Mouse (Mus musculus): ENCODE measurements around the gene Dis3l. TPM values are rescaled to one million over a fixed set of nuclear protein-coding genes. Genes with fewer than 3 reads are reported as not detected.
A peak's percentile ranks its signal among the peaks of the same experiment; 100 is the strongest.

Gene Dis3l
- polyA plus RNA-seq, 1 experiment from 2014 or later, result 17.6 TPM

DNA sequence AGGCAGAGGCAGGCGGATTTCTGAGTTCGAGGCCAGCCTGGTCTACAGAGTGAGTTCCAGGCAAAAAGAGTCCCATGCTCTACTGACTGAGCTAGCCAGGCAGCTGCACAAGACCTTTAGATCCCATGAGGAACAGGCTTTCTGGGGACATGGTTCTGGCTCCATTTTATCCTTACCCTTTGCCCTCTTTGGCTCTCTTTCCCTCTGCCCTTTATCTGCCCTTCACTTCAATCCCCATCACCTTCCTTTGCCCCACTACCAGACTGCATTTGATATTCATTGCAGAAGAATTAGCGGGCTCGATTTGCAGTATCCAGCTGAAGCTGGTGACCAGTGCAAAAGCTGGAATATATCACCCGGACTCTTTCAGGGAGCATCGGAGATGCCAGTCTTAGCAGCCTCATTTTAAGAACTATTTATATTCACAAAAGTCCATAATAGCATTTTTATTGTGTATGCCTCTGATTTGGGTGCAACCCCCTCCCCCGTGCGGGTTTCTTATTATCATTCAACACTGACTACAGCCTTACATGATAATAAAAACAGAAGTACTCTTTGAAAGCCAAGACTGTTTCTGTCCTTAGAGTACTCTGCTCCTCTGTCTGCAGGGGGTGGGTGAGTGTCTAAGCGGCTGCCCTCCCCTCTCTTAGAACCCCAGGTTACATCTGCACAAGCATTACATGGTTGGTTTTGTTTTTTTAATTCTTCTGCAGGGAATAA, 20.3 kb upstream of the Dis3l start:
- Histone ChIP-seq H3K9ac (ENCODE audit: low read length) (no peak overlapping the region), H3K36me3 (ENCODE audit: control insufficient read depth, insufficient read depth, low read length) (no peaks in the 10 kb centered on the region), H3K4me1 (ENCODE audit: control insufficient read depth, insufficient read depth, low read length) (no peaks in the 10 kb centered on the region), H3K4me3 (replicated peaks; ENCODE audit: low read length) (no peak overlapping the region), H3K27ac (ENCODE audit: low read length) (no peak overlapping the region), H3K27me3 (ENCODE audit: control insufficient read depth, insufficient read depth, low read length) (no peaks in the 10 kb centered on the region), H3K9me3 (replicated peaks; ENCODE audit: control insufficient read depth, low read length) (no peaks in the 10 kb centered on the region), H3K4me2 (ENCODE audit: low read depth, low read length) (no peak overlapping the region)
- WGBS, result 84% methylated on average over 9 of the region's 9 CpGs
- ATAC-seq (ENCODE audit: insufficient read depth, low FRiP score), result no peak

DNA sequence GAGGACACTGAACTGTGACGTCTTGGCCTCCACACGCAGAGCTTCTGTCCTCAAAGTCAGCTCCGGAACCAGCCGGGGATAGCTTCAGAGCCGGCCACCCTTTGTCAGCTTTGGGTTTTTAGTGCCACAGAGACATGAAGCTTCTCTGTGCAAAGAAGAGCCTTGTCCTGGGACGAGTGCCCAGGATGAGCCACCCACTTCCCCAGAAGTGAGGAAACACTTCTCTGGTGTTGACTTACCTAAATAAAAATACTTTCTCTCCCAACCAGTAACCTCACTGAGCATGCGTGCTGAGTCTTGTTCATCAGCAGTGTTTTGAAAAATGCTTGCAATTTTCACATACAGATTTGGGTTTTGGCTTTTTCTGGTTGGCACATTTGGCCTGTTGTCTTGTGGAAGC, 14.5 kb upstream of the Dis3l start:
- Histone ChIP-seq H3K36me3 (ENCODE audit: control insufficient read depth, insufficient read depth, low read length) (no peaks in the 10 kb centered on the region), H3K4me1 (ENCODE audit: control insufficient read depth, insufficient read depth, low read length) (no peaks in the 10 kb centered on the region)

DNA sequence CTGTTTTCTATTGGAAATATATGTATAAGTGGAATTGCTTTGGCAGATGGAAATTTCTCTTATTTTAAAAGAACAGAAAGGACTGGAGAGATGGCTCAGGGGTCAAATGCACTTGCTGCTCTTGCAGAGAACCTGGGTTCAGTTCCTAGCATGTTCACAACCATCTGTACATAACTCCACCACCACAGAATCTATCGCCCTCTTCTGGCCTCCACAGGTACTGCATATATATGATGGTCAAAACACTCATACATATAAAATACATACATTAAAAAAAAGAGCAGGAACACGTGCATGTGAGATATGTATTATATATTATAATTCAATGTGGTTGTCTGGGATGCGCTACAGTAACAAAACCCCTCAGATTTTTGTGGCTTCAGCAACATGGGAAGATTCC, 10.1 kb upstream of the Dis3l start:
- H3K27me3 ChIP-seq (ENCODE audit: control insufficient read depth, insufficient read depth, low read length), result no peaks in the 10 kb centered on the region
- H3K9ac ChIP-seq (ENCODE audit: low read length), result no peak overlapping the region
- no peak for ATAC-seq (ENCODE audit: insufficient read depth, low FRiP score)
- no peak overlapping the region for H3K4me3 ChIP-seq (replicated peaks; ENCODE audit: low read length)
- H3K36me3 ChIP-seq (ENCODE audit: control insufficient read depth, insufficient read depth, low read length), result no peaks in the 10 kb centered on the region
- no peaks in the 10 kb centered on the region for H3K4me1 ChIP-seq (ENCODE audit: control insufficient read depth, insufficient read depth, low read length)
- 36% methylated on average over 3 of the region's 3 CpGs for WGBS
- no peak overlapping the region for H3K27ac ChIP-seq (ENCODE audit: low read length)
- no peak overlapping the region for H3K4me2 ChIP-seq (ENCODE audit: low read depth, low read length)
- no peaks in the 10 kb centered on the region for H3K9me3 ChIP-seq (replicated peaks; ENCODE audit: control insufficient read depth, low read length)

More for the DNA sequence above, 14.5 kb upstream of the Dis3l start:
- no peak for ATAC-seq (ENCODE audit: insufficient read depth, low FRiP score)
- H3K27me3 ChIP-seq (ENCODE audit: control insufficient read depth, insufficient read depth, low read length), result no peaks in the 10 kb centered on the region
- no peak overlapping the region for H3K4me3 ChIP-seq (replicated peaks; ENCODE audit: low read length)
- no peaks in the 10 kb centered on the region for H3K9me3 ChIP-seq (replicated peaks; ENCODE audit: control insufficient read depth, low read length)
- no peak overlapping the region for H3K9ac ChIP-seq (ENCODE audit: low read length)
- no peak overlapping the region for H3K4me2 ChIP-seq (ENCODE audit: low read depth, low read length)
- H3K27ac ChIP-seq (ENCODE audit: low read length), result no peak overlapping the region
- 90% methylated on average over 7 of the region's 7 CpGs for WGBS

DNA sequence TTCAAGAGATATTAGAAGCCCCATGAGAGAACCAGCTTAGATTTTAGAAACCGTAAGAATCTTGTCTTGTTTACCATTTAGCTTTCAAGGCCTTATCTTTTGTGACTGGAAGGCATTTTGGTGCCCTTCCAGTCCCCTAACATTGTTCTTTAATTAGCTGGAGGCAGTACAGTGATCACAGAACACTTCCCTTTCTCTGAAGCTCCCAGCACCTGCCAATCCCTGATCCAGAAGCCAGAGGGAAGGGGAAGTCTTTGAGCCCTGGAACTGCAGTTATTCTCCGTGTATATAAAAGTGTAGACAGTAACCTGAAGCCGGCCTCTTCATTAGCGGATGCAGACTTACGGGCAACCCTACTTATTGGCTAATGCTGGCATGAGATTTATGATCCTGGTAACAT, 8.4 kb upstream of the Dis3l start:
- Histone ChIP-seq H3K4me1 (ENCODE audit: control insufficient read depth, insufficient read depth, low read length) (no peaks in the 10 kb centered on the region), H3K27ac (ENCODE audit: low read length) (no peak overlapping the region), H3K27me3 (ENCODE audit: control insufficient read depth, insufficient read depth, low read length) (no peaks in the 10 kb centered on the region), H3K4me3 (replicated peaks; ENCODE audit: low read length) (no peak overlapping the region), H3K9me3 (replicated peaks; ENCODE audit: control insufficient read depth, low read length) (no peaks in the 10 kb centered on the region), H3K4me2 (ENCODE audit: low read depth, low read length) (no peak overlapping the region), H3K9ac (ENCODE audit: low read length) (no peak overlapping the region), H3K36me3 (ENCODE audit: control insufficient read depth, insufficient read depth, low read length) (no peaks in the 10 kb centered on the region)
- ATAC-seq (ENCODE audit: insufficient read depth, low FRiP score), result no peak
- 48% methylated on average over 5 of the region's 5 CpGs for WGBS

DNA sequence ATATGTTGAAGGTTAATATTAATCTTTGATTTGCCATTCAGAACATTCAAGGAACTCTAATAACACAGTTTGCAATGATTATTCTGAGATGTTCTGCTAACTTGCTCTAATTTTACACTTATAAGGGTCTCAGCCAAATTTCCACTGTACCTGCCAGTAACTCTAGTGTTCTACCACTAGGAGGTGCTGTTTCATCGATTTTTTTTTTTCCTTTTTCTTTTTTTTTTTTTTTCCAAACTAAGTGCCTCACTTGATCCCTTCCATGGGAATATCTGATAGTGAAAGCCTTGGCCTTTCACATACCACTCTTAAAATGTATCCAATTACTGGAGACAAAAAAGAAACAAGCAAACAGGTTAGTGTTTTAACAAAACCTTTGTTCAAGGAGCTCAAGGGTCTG, 6.3 kb upstream of the Dis3l start:
- WGBS, result 0% methylated on average over 1 of the region's 1 CpGs
- Histone ChIP-seq H3K27me3 (ENCODE audit: control insufficient read depth, insufficient read depth, low read length) (no peaks in the 10 kb centered on the region), H3K4me1 (ENCODE audit: control insufficient read depth, insufficient read depth, low read length) (no peaks in the 10 kb centered on the region), H3K9ac (ENCODE audit: low read length) (no peak overlapping the region), H3K9me3 (replicated peaks; ENCODE audit: control insufficient read depth, low read length) (no peaks in the 10 kb centered on the region), H3K4me3 (replicated peaks; ENCODE audit: low read length) (no peak overlapping the region), H3K4me2 (ENCODE audit: low read depth, low read length) (no peak overlapping the region), H3K27ac (ENCODE audit: low read length) (no peak overlapping the region), H3K36me3 (ENCODE audit: control insufficient read depth, insufficient read depth, low read length) (no peaks in the 10 kb centered on the region)
- ATAC-seq (ENCODE audit: insufficient read depth, low FRiP score), result no peak

DNA sequence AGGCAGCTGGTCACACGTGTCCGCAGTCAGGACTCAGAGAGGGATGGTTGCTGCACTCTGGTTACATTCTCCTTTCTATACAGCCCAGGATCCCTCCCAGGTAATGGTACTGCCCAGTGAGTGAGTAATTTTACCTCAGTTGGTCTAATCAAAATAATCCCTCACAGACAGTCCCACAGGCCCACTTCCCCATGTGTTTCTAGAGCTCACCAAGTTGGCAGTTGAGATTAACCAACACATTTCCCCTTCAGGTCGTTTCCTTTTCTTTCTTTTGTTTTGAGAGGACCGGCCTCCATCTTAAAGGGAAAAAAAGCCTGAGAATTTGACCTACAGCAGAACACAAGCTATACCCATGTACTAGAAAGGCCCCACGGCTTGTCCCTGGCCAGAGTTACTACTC, 4.8 kb upstream of the Dis3l start:
- no peaks in the 10 kb centered on the region for H3K27me3 ChIP-seq (ENCODE audit: control insufficient read depth, insufficient read depth, low read length)
- ATAC-seq (ENCODE audit: insufficient read depth, low FRiP score), result no peak

DNA sequence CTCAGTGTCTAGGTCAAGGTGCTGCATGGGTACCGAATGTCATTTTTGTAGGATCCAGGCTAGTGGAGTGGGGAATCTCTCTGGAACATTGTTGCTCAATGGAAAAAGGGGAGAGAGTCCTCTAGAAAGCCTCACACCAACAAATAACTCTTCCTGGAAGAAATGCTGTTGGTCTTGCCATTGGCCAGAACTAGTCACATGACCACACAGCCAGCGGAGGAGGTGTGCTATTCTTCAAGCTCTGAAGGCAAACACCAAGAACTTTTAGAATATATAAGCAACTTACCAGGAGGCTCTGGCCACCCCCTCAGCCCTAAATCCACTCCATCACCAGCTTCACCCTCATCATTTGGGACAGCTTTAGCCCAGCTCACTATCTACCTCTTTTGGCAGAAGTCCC, 2.6 kb upstream of the Dis3l start:
- Histone ChIP-seq H3K27ac (ENCODE audit: low read length) (no peak overlapping the region), H3K9ac (ENCODE audit: low read length) (no peak overlapping the region), H3K4me1 (ENCODE audit: control insufficient read depth, insufficient read depth, low read length) (peaks cover 8% of the 10 kb centered on the region), H3K27me3 (ENCODE audit: control insufficient read depth, insufficient read depth, low read length) (no peaks in the 10 kb centered on the region), H3K4me2 (ENCODE audit: low read depth, low read length) (no peak overlapping the region), H3K36me3 (ENCODE audit: control insufficient read depth, insufficient read depth, low read length) (no peaks in the 10 kb centered on the region), H3K4me3 (replicated peaks; ENCODE audit: low read length) (no peak overlapping the region), H3K9me3 (replicated peaks; ENCODE audit: control insufficient read depth, low read length) (no peaks in the 10 kb centered on the region)
- no peak for ATAC-seq (ENCODE audit: insufficient read depth, low FRiP score)
- 92% methylated on average over 2 of the region's 2 CpGs for WGBS

More for the DNA sequence above, 4.8 kb upstream of the Dis3l start:
- no peaks in the 10 kb centered on the region for H3K36me3 ChIP-seq (ENCODE audit: control insufficient read depth, insufficient read depth, low read length)
- no peak overlapping the region for H3K27ac ChIP-seq (ENCODE audit: low read length)
- H3K9ac ChIP-seq (ENCODE audit: low read length), result no peak overlapping the region
- H3K4me2 ChIP-seq (ENCODE audit: low read depth, low read length), result no peak overlapping the region
- no peak overlapping the region for H3K4me3 ChIP-seq (replicated peaks; ENCODE audit: low read length)
- WGBS, result 64% methylated on average over 5 of the region's 5 CpGs
- no peaks in the 10 kb centered on the region for H3K4me1 ChIP-seq (ENCODE audit: control insufficient read depth, insufficient read depth, low read length)
- H3K9me3 ChIP-seq (replicated peaks; ENCODE audit: control insufficient read depth, low read length), result no peaks in the 10 kb centered on the region

DNA sequence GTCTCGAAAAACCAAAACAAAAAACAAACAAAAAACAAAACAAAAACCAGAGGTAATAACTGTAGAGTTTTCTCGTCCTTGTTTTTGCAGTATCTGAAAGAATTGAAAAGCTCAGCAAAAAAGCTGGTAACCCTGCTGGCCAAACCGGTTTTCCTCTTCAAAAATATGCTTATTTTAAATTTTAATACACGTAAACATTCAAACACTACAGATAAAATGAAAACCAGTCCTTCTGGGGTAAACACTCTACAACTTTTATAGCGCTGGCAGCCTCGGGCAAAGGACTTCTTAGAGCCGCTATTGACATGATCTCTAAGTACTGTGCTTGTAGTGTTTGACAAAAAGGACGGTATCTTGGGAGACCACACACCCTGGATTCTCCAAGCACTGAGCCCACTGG, 583 bp upstream of the Dis3l start:
- H3K4me1 ChIP-seq (ENCODE audit: control insufficient read depth, insufficient read depth, low read length), result peaks cover 8% of the 10 kb centered on the region
- H3K36me3 ChIP-seq (ENCODE audit: control insufficient read depth, insufficient read depth, low read length), result no peaks in the 10 kb centered on the region
- H3K9ac ChIP-seq (ENCODE audit: low read length), result peak overlapping the region; percentile 100; the same call in 1 of the 2 replicates
- 76% methylated on average over 8 of the region's 8 CpGs for WGBS
- 0 out of 2 replicates have a peak overlapping the region, but pooled peaks have one; percentile 99 for H3K27ac ChIP-seq (ENCODE audit: low read length)
- H3K9me3 ChIP-seq (replicated peaks; ENCODE audit: control insufficient read depth, low read length), result no peaks in the 10 kb centered on the region
- ATAC-seq (ENCODE audit: insufficient read depth, low FRiP score), result no peak
- H3K27me3 ChIP-seq (ENCODE audit: control insufficient read depth, insufficient read depth, low read length), result no peaks in the 10 kb centered on the region
- H3K4me2 ChIP-seq (ENCODE audit: low read depth, low read length), result peak overlapping the region; percentile 59
- peak overlapping the region; percentile 77 for H3K4me3 ChIP-seq (replicated peaks; ENCODE audit: low read length)

DNA sequence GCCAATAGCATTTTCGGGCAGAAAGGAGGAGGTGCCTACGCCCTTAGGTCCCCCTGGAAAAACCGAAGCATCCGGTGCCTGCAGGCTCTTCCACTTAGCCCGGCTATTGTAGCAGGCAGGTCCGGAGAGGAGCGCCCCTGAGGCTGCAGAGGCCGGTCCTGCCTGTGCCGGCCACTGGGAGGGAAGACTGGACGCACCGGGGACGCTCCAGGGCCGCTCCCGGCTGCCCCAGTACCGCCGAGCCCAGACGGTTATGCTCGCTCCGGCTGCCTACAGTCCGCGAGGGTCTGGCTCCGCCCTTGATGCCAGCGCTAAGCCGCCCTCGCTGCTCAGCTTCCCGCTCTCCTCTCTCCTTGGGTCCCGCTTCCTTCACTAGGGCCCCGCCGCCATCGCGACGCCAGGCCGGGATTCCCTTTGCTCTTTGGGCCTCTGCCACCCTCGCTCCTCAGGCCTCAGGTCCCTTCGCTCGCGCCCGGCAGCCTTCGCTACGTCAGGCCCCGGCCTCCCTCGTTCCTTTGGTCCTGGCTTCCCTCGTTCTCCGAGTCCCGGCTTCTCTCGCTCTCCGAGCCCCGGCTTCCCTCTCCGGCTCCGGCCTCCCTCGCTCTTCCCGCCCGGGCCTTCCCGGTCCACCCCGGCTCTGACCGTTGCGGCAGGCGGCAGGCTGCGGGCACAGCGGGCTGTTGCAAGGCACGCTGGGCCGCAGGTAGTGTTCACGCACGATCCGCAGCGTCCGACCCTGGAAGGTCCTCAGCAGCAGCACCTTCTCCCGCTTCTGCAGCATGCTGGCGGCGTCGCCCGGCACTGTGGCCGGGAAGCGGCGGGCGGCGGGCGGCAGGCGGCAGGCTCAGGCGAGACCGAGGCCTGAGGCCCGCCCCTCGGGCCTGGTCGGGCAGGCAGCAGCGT, 486 bp downstream of the Dis3l start:
- Histone ChIP-seq H3K27ac (ENCODE audit: low read length) (peak overlapping the region; percentile 99), H3K9ac (ENCODE audit: low read length) (peak overlapping the region; percentile 100), H3K36me3 (ENCODE audit: control insufficient read depth, insufficient read depth, low read length) (no peaks in the 10 kb centered on the region), H3K27me3 (ENCODE audit: control insufficient read depth, insufficient read depth, low read length) (no peaks in the 10 kb centered on the region), H3K4me2 (ENCODE audit: low read depth, low read length) (peak overlapping the region; percentile 59), H3K4me3 (replicated peaks; ENCODE audit: low read length) (peak overlapping the region; percentile 77), H3K4me1 (ENCODE audit: control insufficient read depth, insufficient read depth, low read length) (peaks cover 8% of the 10 kb centered on the region), H3K9me3 (replicated peaks; ENCODE audit: control insufficient read depth, low read length) (no peaks in the 10 kb centered on the region)
- WGBS, result under 1% methylated on average over 84 of the region's 85 CpGs
- ATAC-seq (ENCODE audit: insufficient read depth, low FRiP score), result peak; percentile 90

All from stomach, embryonic 16.5 days (tissue).